Mouse (Mus musculus): ENCODE data around the gene Prpf19. TPM values are rescaled to one million over a fixed set of nuclear protein-coding genes. Genes with fewer than 3 reads are reported as not detected.

The Prpf19 gene
- polyA plus RNA-seq, 2 experiments = 15.7 to 108 TPM

DNA sequence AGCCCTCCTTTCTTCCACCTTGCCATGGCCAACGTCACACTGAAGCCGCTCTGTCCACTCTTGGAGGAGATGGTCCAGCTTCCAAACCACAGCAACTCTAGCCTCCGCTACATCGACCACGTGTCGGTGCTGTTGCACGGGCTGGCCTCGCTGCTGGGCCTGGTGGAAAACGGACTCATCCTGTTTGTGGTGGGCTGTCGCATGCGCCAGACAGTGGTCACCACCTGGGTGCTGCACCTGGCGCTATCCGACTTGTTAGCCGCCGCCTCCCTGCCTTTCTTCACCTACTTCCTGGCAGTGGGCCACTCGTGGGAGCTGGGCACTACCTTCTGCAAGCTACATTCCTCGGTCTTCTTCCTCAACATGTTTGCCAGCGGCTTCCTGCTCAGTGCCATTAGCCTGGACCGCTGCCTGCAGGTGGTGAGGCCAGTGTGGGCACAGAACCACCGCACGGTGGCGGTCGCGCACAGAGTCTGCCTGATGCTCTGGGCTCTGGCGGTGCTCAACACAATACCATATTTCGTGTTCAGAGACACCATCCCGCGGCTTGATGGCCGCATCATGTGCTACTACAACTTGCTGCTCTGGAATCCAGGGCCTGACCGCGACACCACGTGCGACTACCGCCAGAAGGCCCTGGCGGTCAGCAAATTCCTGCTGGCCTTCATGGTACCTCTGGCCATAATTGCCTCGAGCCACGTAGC is 45.2 kb downstream of the Prpf19 start:
- Histone ChIP-seq H3K27me3 (ENCODE audit: control insufficient read depth, insufficient read depth, low read length) (no peaks in the 10 kb centered on the region), H3K9me3 (ENCODE audit: control insufficient read depth, low read length) (no peaks in the 10 kb centered on the region), H3K4me3 (ENCODE audit: insufficient read depth in 1 of 2, low read depth in 2 of 2, low read length in 2 of 2) (peak overlapping the region; percentile 1 to 9; a peak in 3 of 4 replicates), H3K4me2 (ENCODE audit: low read depth) (peak overlapping the region; percentile 59), H3K4me1 (replicated peaks; ENCODE audit: control insufficient read depth in 2 of 2, insufficient read depth in 2 of 2, low read length in 1 of 2) (peaks cover 0 to 18% of the 10 kb centered on the region in 2 experiments), H3K27ac (no peak overlapping the region), H3K36me3 (replicated peaks; ENCODE audit: control insufficient read depth, insufficient read depth, low read depth) (peaks cover 11% of the 10 kb centered on the region), H3K9ac (replicated peaks) (0 out of 2 replicates have a peak overlapping the region, but pooled peaks have one; percentile 1)
- ATAC-seq (ENCODE audit: insufficient read depth) (peak; percentile 67; the same call in 1 of the 2 replicates), DNase-seq (ENCODE audit: low read depth in 3 of 3, low spot score in 3 of 3) (peak; percentile 42 to 49 (median 42))
- 17% methylated on average over 37 of the region's 37 CpGs for WGBS (ENCODE audit: insufficient replicate concordance)
- peak; percentile 94 for TF ChIP-seq CTCF (IDR thresholded peaks at IDR 0.05; ENCODE audit: low read depth)
- TF ChIP-seq EP300 (IDR thresholded peaks at IDR 0.05; ENCODE audit: low read depth) = no peak

DNA sequence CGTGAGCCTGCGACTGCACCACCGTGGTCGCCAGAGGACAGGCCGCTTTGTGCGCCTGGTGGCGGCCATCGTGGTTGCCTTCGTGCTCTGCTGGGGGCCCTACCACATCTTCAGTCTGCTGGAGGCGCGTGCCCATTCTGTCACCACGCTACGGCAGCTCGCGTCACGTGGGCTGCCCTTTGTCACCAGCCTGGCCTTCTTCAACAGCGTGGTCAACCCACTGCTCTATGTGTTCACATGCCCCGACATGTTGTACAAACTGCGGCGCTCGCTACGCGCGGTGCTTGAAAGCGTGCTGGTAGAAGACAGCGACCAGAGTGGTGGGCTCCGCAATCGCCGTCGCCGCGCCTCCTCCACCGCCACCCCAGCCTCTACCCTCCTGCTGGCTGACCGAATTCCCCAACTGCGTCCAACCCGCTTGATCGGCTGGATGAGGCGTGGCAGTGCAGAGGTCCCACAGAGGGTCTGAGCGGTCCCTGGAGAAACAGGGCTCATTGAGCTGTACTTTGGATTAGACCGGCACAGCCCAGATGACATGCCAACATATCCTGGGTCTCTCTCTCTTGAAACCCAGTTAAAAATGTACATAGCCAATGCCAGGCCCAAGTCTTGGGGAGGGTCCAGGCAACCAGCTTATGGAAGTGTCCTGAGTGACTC is 45.9 kb downstream of the Prpf19 start:
- Histone ChIP-seq H3K9ac (replicated peaks) (0 out of 2 replicates have a peak overlapping the region, but pooled peaks have one; percentile 1), H3K4me3 (ENCODE audit: insufficient read depth in 1 of 2, low read depth in 2 of 2, low read length in 2 of 2) (peak overlapping the region; percentile 1 to 9; a peak in 3 of 4 replicates), H3K4me1 (replicated peaks; ENCODE audit: control insufficient read depth in 2 of 2, insufficient read depth in 2 of 2, low read length in 1 of 2) (peaks cover 0 to 18% of the 10 kb centered on the region in 2 experiments), H3K4me2 (ENCODE audit: low read depth) (peak overlapping the region; percentile 59), H3K9me3 (ENCODE audit: control insufficient read depth, low read length) (no peaks in the 10 kb centered on the region), H3K27me3 (ENCODE audit: control insufficient read depth, insufficient read depth, low read length) (no peaks in the 10 kb centered on the region), H3K36me3 (replicated peaks; ENCODE audit: control insufficient read depth, insufficient read depth, low read depth) (peaks cover 11% of the 10 kb centered on the region), H3K27ac (no peak overlapping the region)
- DNase-seq (ENCODE audit: low read depth in 3 of 3, low spot score in 3 of 3) (no peak), ATAC-seq (ENCODE audit: insufficient read depth) (peak; percentile 22; the same call in 1 of the 2 replicates)
- 12% methylated on average over 40 of the region's 40 CpGs for WGBS (ENCODE audit: insufficient replicate concordance)
- no peak for TF ChIP-seq CTCF (IDR thresholded peaks at IDR 0.05; ENCODE audit: low read depth)
- TF ChIP-seq EP300 (IDR thresholded peaks at IDR 0.05; ENCODE audit: low read depth) = no peak

DNA sequence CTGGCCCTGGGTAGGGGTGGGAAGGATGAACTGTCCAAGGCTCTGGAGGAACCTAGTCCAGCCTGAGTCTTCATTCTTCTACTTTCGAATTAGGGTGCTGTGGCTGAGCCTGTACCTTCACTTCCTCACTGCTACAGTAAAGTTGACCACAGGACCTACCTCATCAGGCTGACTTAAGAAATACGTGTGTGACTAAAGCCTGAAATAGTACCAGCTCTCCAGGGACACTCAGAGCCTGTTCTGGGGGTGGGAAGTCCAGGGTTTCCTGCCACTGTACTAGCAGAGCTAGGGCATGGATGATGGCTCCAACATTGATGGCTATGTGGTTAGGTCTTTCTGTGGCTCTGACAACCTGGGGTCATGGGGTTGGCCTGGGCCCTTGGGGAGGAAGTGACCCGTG is 48.9 kb downstream of the Prpf19 start:
- Histone ChIP-seq H3K4me3 (ENCODE audit: insufficient read depth in 1 of 2, low read depth in 2 of 2, low read length in 2 of 2) (no peak overlapping the region), H3K36me3 (replicated peaks; ENCODE audit: control insufficient read depth, insufficient read depth, low read depth) (peaks cover 11% of the 10 kb centered on the region), H3K9ac (replicated peaks) (no peak overlapping the region), H3K27ac (no peak overlapping the region), H3K4me2 (ENCODE audit: low read depth) (no peak overlapping the region), H3K27me3 (ENCODE audit: control insufficient read depth, insufficient read depth, low read length) (no peaks in the 10 kb centered on the region), H3K4me1 (replicated peaks; ENCODE audit: control insufficient read depth in 2 of 2, insufficient read depth in 2 of 2, low read length in 1 of 2) (peaks cover 0 to 9% of the 10 kb centered on the region in 2 experiments; a peak in 2 of 4 replicates), H3K9me3 (ENCODE audit: control insufficient read depth, low read length) (no peaks in the 10 kb centered on the region)
- DNase-seq (ENCODE audit: low read depth in 3 of 3, low spot score in 3 of 3) (no peak), ATAC-seq (ENCODE audit: insufficient read depth) (no peak)
- 54% methylated on average over 3 of the region's 3 CpGs for WGBS (ENCODE audit: insufficient replicate concordance)
- TF ChIP-seq CTCF (IDR thresholded peaks at IDR 0.05; ENCODE audit: low read depth) (no peak), EP300 (IDR thresholded peaks at IDR 0.05; ENCODE audit: low read depth) (no peak)

DNA sequence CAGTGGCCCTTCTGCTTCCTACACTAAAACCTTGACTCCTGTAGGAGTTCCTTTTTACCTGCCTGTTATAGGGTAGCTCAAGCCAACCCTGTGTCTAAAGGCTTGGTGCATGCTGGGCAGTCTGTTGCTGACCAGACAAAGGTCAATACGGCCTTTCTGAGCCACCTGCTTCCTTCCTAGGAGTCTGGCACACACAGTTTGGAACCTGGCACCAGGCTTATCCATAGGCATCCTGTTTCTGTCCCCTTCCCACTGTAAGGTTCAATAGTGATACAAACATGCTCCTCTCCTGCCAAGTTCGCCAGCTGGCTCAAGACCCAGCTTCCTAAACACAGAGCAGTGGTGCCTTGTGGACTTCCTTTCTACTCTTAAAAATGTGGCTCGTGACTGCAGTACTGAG is 51.5 kb downstream of the Prpf19 start:
- H3K36me3 ChIP-seq (replicated peaks; ENCODE audit: control insufficient read depth, insufficient read depth, low read depth) = peaks cover 11% of the 10 kb centered on the region
- H3K4me3 ChIP-seq (ENCODE audit: insufficient read depth in 1 of 2, low read depth in 2 of 2, low read length in 2 of 2) = peak overlapping the region; percentile 75 to 79; a peak in 3 of 4 replicates
- H3K9ac ChIP-seq (replicated peaks) = no peak overlapping the region
- peak overlapping the region; percentile 85 for H3K4me2 ChIP-seq (ENCODE audit: low read depth)
- H3K9me3 ChIP-seq (ENCODE audit: control insufficient read depth, low read length) = no peaks in the 10 kb centered on the region
- H3K4me1 ChIP-seq (replicated peaks; ENCODE audit: control insufficient read depth in 2 of 2, insufficient read depth in 2 of 2, low read length in 1 of 2) = peaks cover 4 to 13% of the 10 kb centered on the region in 2 experiments; a peak in 2 of 4 replicates
- DNase-seq (ENCODE audit: low read depth in 3 of 3, low spot score in 3 of 3) = no peak
- no peak for TF ChIP-seq EP300 (IDR thresholded peaks at IDR 0.05; ENCODE audit: low read depth)
- TF ChIP-seq CTCF (IDR thresholded peaks at IDR 0.05; ENCODE audit: low read depth) = no peak
- no peak overlapping the region for H3K27ac ChIP-seq
- 61% methylated on average over 3 of the region's 3 CpGs for WGBS (ENCODE audit: insufficient replicate concordance)
- no peak for ATAC-seq (ENCODE audit: insufficient read depth)
- no peaks in the 10 kb centered on the region for H3K27me3 ChIP-seq (ENCODE audit: control insufficient read depth, insufficient read depth, low read length)

DNA sequence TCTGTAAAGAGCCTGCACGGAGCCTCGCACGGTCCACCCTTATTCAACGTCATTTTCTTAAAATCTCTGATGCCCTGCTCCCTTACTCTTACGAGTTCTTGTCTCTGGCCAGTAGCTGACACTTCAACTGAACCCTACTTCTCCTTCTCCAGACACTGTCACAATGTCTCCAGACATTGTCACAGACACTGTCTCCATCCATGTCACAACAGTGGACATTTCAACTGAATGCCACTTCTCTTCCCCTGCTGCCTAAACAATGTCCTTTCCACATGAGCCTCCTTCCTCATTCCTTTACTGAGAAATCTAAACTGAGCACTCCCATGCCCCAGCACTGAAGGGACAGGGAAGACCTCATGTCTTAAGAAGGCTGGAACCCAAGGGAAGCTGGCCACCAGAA is 52.2 kb downstream of the Prpf19 start:
- H3K36me3 ChIP-seq (replicated peaks; ENCODE audit: control insufficient read depth, insufficient read depth, low read depth) = peaks cover 11% of the 10 kb centered on the region
- 59% methylated on average over 5 of the region's 5 CpGs for WGBS (ENCODE audit: insufficient replicate concordance)

More for the DNA sequence above, 52.2 kb downstream of the Prpf19 start:
- no peak for TF ChIP-seq CTCF (IDR thresholded peaks at IDR 0.05; ENCODE audit: low read depth)
- TF ChIP-seq EP300 (IDR thresholded peaks at IDR 0.05; ENCODE audit: low read depth) = no peak
- H3K4me1 ChIP-seq (replicated peaks; ENCODE audit: control insufficient read depth in 2 of 2, insufficient read depth in 2 of 2, low read length in 1 of 2) = peaks cover 4 to 17% of the 10 kb centered on the region in 2 experiments; a peak in 2 of 4 replicates
- H3K9me3 ChIP-seq (ENCODE audit: control insufficient read depth, low read length) = no peaks in the 10 kb centered on the region
- no peaks in the 10 kb centered on the region for H3K27me3 ChIP-seq (ENCODE audit: control insufficient read depth, insufficient read depth, low read length)
- DNase-seq (ENCODE audit: low read depth in 3 of 3, low spot score in 3 of 3) = no peak
- no peak overlapping the region for H3K27ac ChIP-seq
- peak overlapping the region; percentile 83 for H3K9ac ChIP-seq (replicated peaks)
- peak overlapping the region; percentile 75 to 79 for H3K4me3 ChIP-seq (ENCODE audit: insufficient read depth in 1 of 2, low read depth in 2 of 2, low read length in 2 of 2)
- ATAC-seq (ENCODE audit: insufficient read depth) = no peak
- peak overlapping the region; percentile 85 for H3K4me2 ChIP-seq (ENCODE audit: low read depth)

Data from liver, embryonic 14.5 days (tissue).